Comparison of ENCODE assay signal across 17 mouse cellular contexts in the genomic region with DNA sequence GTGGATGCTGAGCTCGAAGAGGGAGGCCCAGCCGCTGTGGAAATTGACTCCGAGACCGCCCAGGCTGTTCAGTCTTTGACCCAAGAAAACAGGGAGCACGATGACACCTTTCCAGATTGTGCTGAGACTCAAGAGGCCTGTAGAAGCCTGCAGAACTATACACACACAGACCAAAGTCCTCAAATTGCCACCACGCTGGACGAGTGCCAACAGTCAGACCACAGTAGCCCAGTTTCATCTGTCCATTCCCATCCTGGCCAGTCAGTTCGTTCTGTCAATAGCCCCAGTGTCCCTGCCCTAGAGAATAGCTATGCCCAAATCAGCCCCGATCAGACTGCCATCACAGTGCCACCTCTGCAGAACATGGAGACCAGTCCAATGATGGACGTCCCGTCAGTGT. TPM values are rescaled to one million over a fixed set of nuclear protein-coding genes. Genes with fewer than 3 reads are reported as not detected.
DNase-seq lines count a peak whose midpoint lies in the region; ATAC-seq and TF ChIP-seq lines count a peak whose summit lies in the region.
"Had no signal": no experiment of that assay in that cellular context is flagged by ENCODE, and none has a peak within 500 bp of the region (broad histone marks: within the 10 kb centered on the region; RNA-seq: fewer than 3 reads in every experiment).

No protein-coding gene starts in this region.

- peaks cover 8% of the 10 kb centered on the region; the same call in 1 of the 2 replicates for H3K4me1 ChIP-seq in heart, postnatal 0 days (ENCODE audit: control insufficient read depth, insufficient read depth)
- H3K4me1 ChIP-seq in midbrain, embryonic 13.5 days (replicated peaks): no peaks in the 10 kb centered on the region
- peaks cover 8% of the 10 kb centered on the region for H3K4me1 ChIP-seq in midbrain, embryonic 10.5 days

- H3K9ac ChIP-seq in heart, postnatal 0 days (replicated peaks; ENCODE audit: low read depth, low read length): no peak overlapping the region
- H3K9ac ChIP-seq in midbrain, embryonic 13.5 days (replicated peaks): 0 out of 2 replicates have a peak overlapping the region, but pooled peaks have one; percentile 6
- H3K9ac ChIP-seq: stomach, embryonic 15.5 days had no signal

- TF ChIP-seq EP300 in heart, postnatal 0 days (IDR thresholded peaks at IDR 0.05; ENCODE audit: low read depth): no peak

- H3K4me3 ChIP-seq in heart, postnatal 0 days (ENCODE audit: low read depth, low read length): no peak overlapping the region
- H3K4me3 ChIP-seq in left cerebral cortex, adult 2 months: no peak overlapping the region
- no peak overlapping the region for H3K4me3 ChIP-seq in midbrain, embryonic 13.5 days (replicated peaks)
- no peak overlapping the region for H3K4me3 ChIP-seq in midbrain, embryonic 10.5 days
- H3K4me3 ChIP-seq: stomach, embryonic 15.5 days had no signal

- no peaks in the 10 kb centered on the region for H3K27me3 ChIP-seq in heart, postnatal 0 days (ENCODE audit: control insufficient read depth, insufficient read depth, low read length)
- H3K27me3 ChIP-seq in midbrain, embryonic 13.5 days: no peaks in the 10 kb centered on the region
- no peaks in the 10 kb centered on the region for H3K27me3 ChIP-seq in midbrain, embryonic 10.5 days (ENCODE audit: low read depth, poor library complexity, severe bottlenecking)
- H3K27me3 ChIP-seq: Patski; stomach, embryonic 15.5 days had no signal

- no peaks in the 10 kb centered on the region for H3K9me3 ChIP-seq in heart, postnatal 0 days (replicated peaks; ENCODE audit: control insufficient read depth, low read length)
- no peaks in the 10 kb centered on the region for H3K9me3 ChIP-seq in midbrain, embryonic 13.5 days
- no peaks in the 10 kb centered on the region for H3K9me3 ChIP-seq in midbrain, embryonic 10.5 days (replicated peaks)
- H3K9me3 ChIP-seq: stomach, embryonic 15.5 days had no signal

- peaks cover 58% of the 10 kb centered on the region for H3K36me3 ChIP-seq in heart, postnatal 0 days (replicated peaks; ENCODE audit: control insufficient read depth, insufficient read depth, low read length)
- H3K36me3 ChIP-seq in midbrain, embryonic 13.5 days: peaks cover 62% of the 10 kb centered on the region
- H3K36me3 ChIP-seq in midbrain, embryonic 10.5 days: peaks cover 65% of the 10 kb centered on the region

- no peak overlapping the region for H3K27ac ChIP-seq in heart, postnatal 0 days (ENCODE audit: low read depth)
- H3K27ac ChIP-seq in left cerebral cortex, adult 2 months: peak overlapping the region; percentile 4; the same call in 1 of the 2 replicates
- no peak overlapping the region for H3K27ac ChIP-seq in midbrain, embryonic 13.5 days
- no peak overlapping the region for H3K27ac ChIP-seq in midbrain, embryonic 10.5 days (replicated peaks)
- H3K27ac ChIP-seq: stomach, embryonic 15.5 days had no signal

- WGBS in heart, postnatal 0 days: 82% methylated on average over 11 of the region's 11 CpGs
- 95% methylated on average over 11 of the region's 11 CpGs for WGBS in midbrain, embryonic 13.5 days
- 95% methylated on average over 11 of the region's 11 CpGs for WGBS in midbrain, embryonic 10.5 days

- intact Hi-C loops in heart, postnatal 14 days (cut with DNase I): no loop called here
- intact Hi-C loops in left cerebral cortex, adult 2 months (cut with DNase I): no loop called here
- intact Hi-C loops in left cerebral cortex, postnatal 14 days (cut with DNase I): no loop called here

- 0 out of 2 replicates have a peak, but pooled peaks have one; percentile 11 for ATAC-seq in heart, postnatal 0 days (ENCODE audit: insufficient read depth, low read depth)
- ATAC-seq in midbrain, embryonic 13.5 days: no peak
- ATAC-seq in erythroblast, adult 5-6 weeks (replicated peaks; ENCODE audit: low FRiP score, poor library complexity, severe bottlenecking): no peak
- ATAC-seq: Patski had no signal

- no peak overlapping the region for H3K4me2 ChIP-seq in heart, postnatal 0 days (ENCODE audit: low read depth, low read length)
- no peak overlapping the region for H3K4me2 ChIP-seq in midbrain, embryonic 13.5 days (replicated peaks)
- H3K4me2 ChIP-seq: heart, embryonic 11.5 days; stomach, embryonic 15.5 days had no signal

- DNase-seq in heart, postnatal 0 days (ENCODE audit: low spot score): no peak
- DNase-seq in heart, postnatal 14 days: no peak
- DNase-seq in left cerebral cortex, adult 2 months (ENCODE audit: extremely low spot score in 1 of 2, low spot score in 2 of 2): no peak
- DNase-seq in left cerebral cortex, postnatal 14 days (ENCODE audit: low spot score in 2 of 2): no peak
- no peak for DNase-seq in midbrain, embryonic 10.5 days (ENCODE audit: low spot score)
- peak; percentile 29 for DNase-seq in lung, postnatal 36 days
- DNase-seq: B cell, adult 2 months; cerebellum, postnatal 36 days; heart, postnatal 4 days; midbrain, embryonic 14.5 days; thymus, postnatal 14 days had no signal

- TF ChIP-seq CTCF in heart, postnatal 0 days (IDR thresholded peaks at IDR 0.05; ENCODE audit: low read depth): no peak
- no peak for TF ChIP-seq CTCF in left cerebral cortex, adult 2 months (IDR thresholded peaks at IDR 0.05)

RNA-seq across cellular contexts. Expression of a gene that starts 45.2 kb away (rescaled TPM):
- not detected in 2 replicates for total RNA-seq in heart, postnatal 0 days (2014; rRNA removed; ENCODE audit: low replicate concordance)
- polyA plus RNA-seq in heart, postnatal 0 days (2015; fragmentation: Nextera tagmentation; extraction: Ambion mirVana): 0.15 TPM in 2 replicates
- under 1 TPM in 1 of 2 experiments, not detected in 1; 0.26 TPM for total RNA-seq in heart, postnatal 14 days (2021)
- total RNA-seq in left cerebral cortex, adult 2 months (2021): not detected
- not detected for total RNA-seq in left cerebral cortex, postnatal 14 days (2021)
- polyA plus RNA-seq in midbrain, embryonic 13.5 days (2015; fragmentation: Nextera tagmentation; extraction: Ambion mirVana): 0.13 and 0.18 TPM in 2 replicates
- polyA plus RNA-seq in midbrain, embryonic 10.5 days (2016; fragmentation: Nextera tagmentation; extraction: Ambion mirVana): not detected in 2 replicates
- not detected in 2 replicates for total RNA-seq in erythroblast, adult 5-6 weeks (2015; ENCODE audit: low replicate concordance)
- not detected in 2 replicates for total RNA-seq in erythroblast, adult 5-6 weeks (2017; ENCODE audit: low replicate concordance)
- polyA plus RNA-seq: heart, embryonic 11.5 days; kidney, embryonic 14.5 days; midbrain, embryonic 14.5 days; Patski; stomach, embryonic 15.5 days had no signal
